Mouse (Mus musculus): ENCODE data around the gene Dcst2. TPM values are rescaled to one million over a fixed set of nuclear protein-coding genes. Genes with fewer than 3 reads are reported as not detected.

Dcst2 gene
- total RNA-seq (2023) = not detected

GRCm38 (mm10) chr3:89361675-89362074 lies at the start of gene Dcst2:
TSS of gene Dcst2 (plus strand) at chr3:89361975.

GRCm38 (mm10) chr3:89322514-89323165 lies 39.1 kb upstream of the Dcst2 start, which contains the start of gene Efna3:
TSS of gene Efna3 (minus strand) at chr3:89322965.

GRCm38 (mm10) chr3:89337721-89338578 lies 23.8 kb upstream of the Dcst2 start, which contains the start of gene Efna4:
TSS of gene Efna4 (minus strand) at chr3:89338028.

GRCm38 (mm10) chr3:89349869-89350501 lies 11.8 kb upstream of the Dcst2 start, which contains the start of gene Adam15:
TSS of gene Adam15 (minus strand) at chr3:89349996.

GRCm38 (mm10) chr3:89365153-89365485 lies 3.3 kb downstream of the Dcst2 start, which contains the start of gene Dcst1:
TSS of gene Dcst1 (minus strand) at chr3:89365253.

GRCm38 (mm10) chr3:89394006-89394893 lies 32.5 kb downstream of the Dcst2 start, which contains the start of gene Zbtb7b:
TSS of gene Zbtb7b (minus strand) at chr3:89394776.

GRCm38 (mm10) chr3:89402693-89403092 lies 40.9 kb downstream of the Dcst2 start, which contains the start of gene Lenep:
TSS of gene Lenep (minus strand) at chr3:89402793.

GRCm38 (mm10) chr3:89411490-89412393 lies 50.0 kb downstream of the Dcst2 start, which contains the start of gene Flad1:
TSS of gene Flad1 (minus strand) at chr3:89411870.

GRCm38 (mm10) chr3:89418170-89418860 lies 56.5 kb downstream of the Dcst2 start, which contains the start of the genes Cks1b and Shc1:
TSS of gene Cks1b (minus strand) at chr3:89418383.
TSS of gene Shc1 (plus strand) at chr3:89418443.

Other genes with a start within 250 kb of the Dcst2 start
- gene Pklr, start 225.8 kb upstream of the Dcst2 start, total RNA-seq (2023) = 10 to 100 TPM in 1 of 2 experiments, 1 to 10 TPM in 1; 5.7 to 15.2 TPM
- not detected for gene Hcn3, start 201.8 kb upstream of the Dcst2 start, total RNA-seq (2023)
- gene Clk2, start 197.2 kb upstream of the Dcst2 start, total RNA-seq (2023) = 10 to 100 TPM; 46.4 to 68.4 TPM
- 10 to 100 TPM; 43.8 to 48.0 TPM for gene Scamp3, start 184.5 kb upstream of the Dcst2 start, total RNA-seq (2023)
- gene Fam189b, start 178.8 kb upstream of the Dcst2 start, total RNA-seq (2023) = 1 to 10 TPM; 6.2 to 8.9 TPM
- 10 to 100 TPM; 62.4 to 71.4 TPM for gene Gba, start 159.0 kb upstream of the Dcst2 start, total RNA-seq (2023)
- gene Thbs3, start 146.8 kb upstream of the Dcst2 start, total RNA-seq (2023) = 1 to 10 TPM in 1 of 2 experiments, under 1 TPM in 1; 0.38 to 1.1 TPM
- 10 to 100 TPM; 51.2 to 53.3 TPM for gene Mtx1, start 134.9 kb upstream of the Dcst2 start, total RNA-seq (2023)
- not detected for gene Muc1, start 132.9 kb upstream of the Dcst2 start, total RNA-seq (2023)
- 10 to 100 TPM; 58.9 to 75.6 TPM for gene Krtcap2, start 116.0 kb upstream of the Dcst2 start, total RNA-seq (2023)
- under 1 TPM; 0.53 to 0.69 TPM for gene Trim46, start 115.7 kb upstream of the Dcst2 start, total RNA-seq (2023)
- gene Dpm3, start 102.6 kb upstream of the Dcst2 start, total RNA-seq (2023) = 10 to 100 TPM; 35.3 to 45.6 TPM
- 10 to 100 TPM; 18.8 to 21.5 TPM for gene Slc50a1, start 91.4 kb upstream of the Dcst2 start, total RNA-seq (2023)
- not detected for gene Efna1, start 80.8 kb upstream of the Dcst2 start, total RNA-seq (2023)
- not detected for gene Efna3, start 39.0 kb upstream of the Dcst2 start, total RNA-seq (2023)
- gene Efna4, start 23.9 kb upstream of the Dcst2 start, total RNA-seq (2023) = not detected
- gene Adam15, start 12.0 kb upstream of the Dcst2 start, total RNA-seq (2023) = 100 to 1,000 TPM; 120 to 129 TPM
- gene Dcst1, start 3.3 kb downstream of the Dcst2 start, total RNA-seq (2023) = not detected
- gene Zbtb7b, start 32.8 kb downstream of the Dcst2 start, total RNA-seq (2023) = 100 to 1,000 TPM; 134 to 142 TPM
- gene Lenep, start 40.8 kb downstream of the Dcst2 start, total RNA-seq (2023) = under 1 TPM in 1 of 2 experiments, not detected in 1; 0.87 TPM
- 10 to 100 TPM; 14.4 to 16.8 TPM for gene Flad1, start 49.9 kb downstream of the Dcst2 start, total RNA-seq (2023)
- gene Cks1b, start 56.4 kb downstream of the Dcst2 start, total RNA-seq (2023) = 10 to 100 TPM; 42.6 to 51.9 TPM
- 100 to 1,000 TPM; 104 to 111 TPM for gene Shc1, start 56.5 kb downstream of the Dcst2 start, total RNA-seq (2023)
- 10 to 100 TPM; 37.1 to 39.3 TPM for gene Pygo2, start 68.2 kb downstream of the Dcst2 start, total RNA-seq (2023)
- 100 to 1,000 TPM; 149 to 151 TPM for gene Pbxip1, start 74.7 kb downstream of the Dcst2 start, total RNA-seq (2023)
- 1 to 10 TPM; 6.7 to 9.7 TPM for gene Pmvk, start 92.6 kb downstream of the Dcst2 start, total RNA-seq (2023)
- under 1 TPM; 0.07 to 0.09 TPM for gene Kcnn3, start 158.2 kb downstream of the Dcst2 start, total RNA-seq (2023)

All from neutrophil, adult 59 days (primary cell).